Comparison of ENCODE assay signal across 9 mouse cellular contexts in genomic region chr19:47343422-47343821, GRCm38 (mm10).
DNase-seq lines count a peak whose midpoint lies in the region; ATAC-seq and TF ChIP-seq lines count a peak whose summit lies in the region.
"Had no signal": no experiment of that assay in that cellular context is flagged by ENCODE, and none has a peak within 500 bp of the region (broad histone marks: within the 10 kb centered on the region; RNA-seq: fewer than 3 reads in every experiment).

No protein-coding gene starts in this region.

- DNase-seq in layer of hippocampus, adult 11-12 months (ENCODE audit: low spot score): peak; percentile 66
- DNase-seq in layer of hippocampus, adult 9-10 months (ENCODE audit: low spot score): no peak
- peak; percentile 72 for DNase-seq in embryonic facial prominence, embryonic 10.5 days (ENCODE audit: low spot score)
- peak; percentile 53 for DNase-seq in hindbrain, embryonic 10.5 days (ENCODE audit: low spot score)
- DNase-seq in heart, adult 9 months (ENCODE audit: low spot score in 2 of 2): no peak

- no peaks in the 10 kb centered on the region for H3K36me3 ChIP-seq in embryonic facial prominence, embryonic 10.5 days (replicated peaks)
- H3K36me3 ChIP-seq in hindbrain, embryonic 10.5 days: 0 out of 2 replicates have a peak, but pooled peaks cover 2% of the 10 kb centered on the region
- H3K36me3 ChIP-seq in liver, embryonic 12.5 days: no peaks in the 10 kb centered on the region
- H3K36me3 ChIP-seq in small intestine, adult 2 months (ENCODE audit: control insufficient read depth, insufficient read depth, low read length): no peaks in the 10 kb centered on the region

- H3K9ac ChIP-seq in liver, embryonic 12.5 days: no peak overlapping the region

- H3K27me3 ChIP-seq in embryonic facial prominence, embryonic 10.5 days (replicated peaks; ENCODE audit: low read depth, poor library complexity, severe bottlenecking): peaks cover 80% of the 10 kb centered on the region
- peaks cover 76% of the 10 kb centered on the region for H3K27me3 ChIP-seq in hindbrain, embryonic 10.5 days (ENCODE audit: insufficient read depth, poor library complexity, severe bottlenecking)
- peaks cover 75% of the 10 kb centered on the region for H3K27me3 ChIP-seq in liver, embryonic 12.5 days (replicated peaks)
- peaks cover 7% of the 10 kb centered on the region; the same call in 1 of the 2 replicates for H3K27me3 ChIP-seq in small intestine, adult 2 months (ENCODE audit: control insufficient read depth, insufficient read depth, low read length)

- no peak for TF ChIP-seq CTCF in small intestine, adult 2 months (IDR thresholded peaks at IDR 0.05; ENCODE audit: extremely low read depth, insufficient read length, insufficient replicate concordance, low read depth, low read length)

- H3K4me1 ChIP-seq in embryonic facial prominence, embryonic 10.5 days: peaks cover 56% of the 10 kb centered on the region
- peaks cover 64% of the 10 kb centered on the region for H3K4me1 ChIP-seq in hindbrain, embryonic 10.5 days (replicated peaks)
- H3K4me1 ChIP-seq in liver, embryonic 12.5 days: peaks cover 29% of the 10 kb centered on the region
- 0 out of 2 replicates have a peak, but pooled peaks cover 2% of the 10 kb centered on the region for H3K4me1 ChIP-seq in small intestine, adult 2 months (ENCODE audit: control insufficient read depth, insufficient read depth, insufficient read length, low read length)

- ATAC-seq in liver, embryonic 12.5 days: no peak
- ATAC-seq in erythroid progenitor cell, adult 5-6 weeks (replicated peaks; ENCODE audit: low FRiP score, poor library complexity, severe bottlenecking): no peak

- no peaks in the 10 kb centered on the region for H3K9me3 ChIP-seq in embryonic facial prominence, embryonic 10.5 days
- H3K9me3 ChIP-seq in hindbrain, embryonic 10.5 days: no peaks in the 10 kb centered on the region
- no peaks in the 10 kb centered on the region for H3K9me3 ChIP-seq in liver, embryonic 12.5 days (replicated peaks)

- peak overlapping the region; percentile 60 for H3K4me3 ChIP-seq in embryonic facial prominence, embryonic 10.5 days
- H3K4me3 ChIP-seq in hindbrain, embryonic 10.5 days: peak overlapping the region; percentile 52
- H3K4me3 ChIP-seq in liver, embryonic 12.5 days: peak overlapping the region; percentile 21
- peak overlapping the region; percentile 12; the same call in 1 of the 2 replicates for H3K4me3 ChIP-seq in small intestine, adult 2 months (ENCODE audit: low read depth, low read length)

- TF ChIP-seq POLR2A in small intestine, adult 2 months (IDR thresholded peaks at IDR 0.05; ENCODE audit: low read depth, low read length): no peak

- H3K27ac ChIP-seq in embryonic facial prominence, embryonic 10.5 days (replicated peaks): peak overlapping the region; percentile 32
- H3K27ac ChIP-seq in hindbrain, embryonic 10.5 days: peak overlapping the region; percentile 50; the same call in 1 of the 2 replicates
- no peak overlapping the region for H3K27ac ChIP-seq in liver, embryonic 12.5 days
- no peak overlapping the region for H3K27ac ChIP-seq in small intestine, adult 2 months (ENCODE audit: insufficient read depth, low read depth, low read length)
- H3K27ac ChIP-seq: macrophage had no signal

- peak overlapping the region; percentile 58 for H3K4me2 ChIP-seq in liver, embryonic 12.5 days

- WGBS in embryonic facial prominence, embryonic 10.5 days: under 1% methylated on average over 39 of the region's 39 CpGs
- 2% methylated on average over 39 of the region's 39 CpGs for WGBS in hindbrain, embryonic 10.5 days
- 2% methylated on average over 39 of the region's 39 CpGs for WGBS in liver, embryonic 12.5 days (ENCODE audit: insufficient replicate concordance)
- WGBS in small intestine, adult 2 months: 6% methylated on average over 37 of the region's 39 CpGs

Comparison
In these comparisons a context has a peak if more than half of its experiments do, and no peak if none do; other contexts are left out.
1. DNase-seq: peak in layer of hippocampus, adult 11-12 months (single experiment), embryonic facial prominence, embryonic 10.5 days (single experiment) and hindbrain, embryonic 10.5 days (single experiment); none in layer of hippocampus, adult 9-10 months (single experiment) and heart, adult 9 months (0 of 2).
2. H3K27ac ChIP-seq: peak in embryonic facial prominence, embryonic 10.5 days (single experiment) and hindbrain, embryonic 10.5 days (single experiment); none in liver, embryonic 12.5 days (single experiment) and small intestine, adult 2 months (single experiment).
3. Peak in every context shown above with its lines, with median percentiles within 50 percentile points of each other: H3K4me3 ChIP-seq.